Mouse (Mus musculus) limb, embryonic 11.5 days (tissue): ENCODE results near the gene Tmed1. TPM values are rescaled to one million over a fixed set of nuclear protein-coding genes. Genes with fewer than 3 reads are reported as not detected.
A peak's percentile ranks its signal among the peaks of the same experiment; 100 is the strongest.
"Not testable (repeated sequence)": the region's sequence is repeated elsewhere in the genome, so short reads cannot be mapped to it uniquely, and the experiment has no call there.

Experiments used
- ATAC-seq: fragments of 200-750 bp; cut with Nextera tagmentation; 2 replicates; pipeline ENCODE4 v1.8.0; 2017; ENCODE audit warnings: low read depth; ENCODE audit not compliant: insufficient number of reproducible peaks, low FRiP score, low TSS enrichment
- DNase-seq: peaks from one replicate; pipeline ENCODE4 v3.0.0-alpha.2; 2015; ENCODE audit warnings: low spot score
- H3K27ac ChIP-seq: fragments of 300-500 bp; sonication (generic); replicated peaks from 2 replicates; pipeline ENCODE4 v1.5.1; 2014; ENCODE audit warnings: low read depth, mild to moderate bottlenecking, low read length
- H3K27me3 ChIP-seq: fragments of 300-500 bp; sonication (generic); 2 replicates; pipeline ENCODE4 v1.6.1; 2014; ENCODE audit warnings: mild to moderate bottlenecking, low read length, mixed read lengths; ENCODE audit not compliant: control insufficient read depth, insufficient read depth
- H3K36me3 ChIP-seq: fragments of 300-500 bp; sonication (generic); 2 replicates; pipeline ENCODE4 v1.6.1; 2014; ENCODE audit warnings: mild to moderate bottlenecking, low read length, moderate library complexity, mixed read lengths; ENCODE audit not compliant: control insufficient read depth, insufficient read depth
- H3K4me1 ChIP-seq: fragments of 300-500 bp; sonication (generic); 2 replicates; pipeline ENCODE4 v1.6.1; 2014; ENCODE audit warnings: low read length, mixed read lengths; ENCODE audit not compliant: control insufficient read depth, insufficient read depth
- H3K4me2 ChIP-seq: fragments of 300-500 bp; sonication (generic); 2 replicates; pipeline ENCODE4 v1.6.1; 2014; ENCODE audit warnings: low read depth, mild to moderate bottlenecking, moderate library complexity; ENCODE audit not compliant: severe bottlenecking
- H3K4me3 ChIP-seq: fragments of 300-500 bp; sonication (generic); 2 replicates; pipeline ENCODE4 v1.5.1; 2014; ENCODE audit warnings: low read depth, low read length
- H3K9ac ChIP-seq: fragments of 300-500 bp; sonication (generic); 2 replicates; pipeline ENCODE4 v1.6.1; 2014; ENCODE audit warnings: mild to moderate bottlenecking, low read length
- H3K9me3 ChIP-seq: fragments of 300-500 bp; sonication (generic); 2 replicates; pipeline ENCODE4 v1.6.1; 2016; ENCODE audit warnings: low read length; ENCODE audit not compliant: control insufficient read depth
- WGBS: fragments of 180-500 bp; shearing (Covaris S2); extraction: QIAGEN DNeasy Blood & Tissue Kit; methylation state at CpG from one replicate; pipeline ENCODE4 v1.1.7; 2014; 5-methylcytosine and 5-hydroxymethylcytosine counted together
- polyA plus RNA-seq: library from polyadenylated mRNA; unstranded; fragments of >200 nt; fragmentation: Nextera tagmentation; extraction: Ambion mirVana; gene quantifications from 2 replicates; pipeline ENCODE4 v1.2.1, GENCODE M21; 2014

Gene Tmed1
- polyA plus RNA-seq, 1 experiment from 2014 or later: 99.6 TPM

- Histone ChIP-seq H3K9me3 (no peaks in the 10 kb centered on the region), H3K27me3 (no peaks in the 10 kb centered on the region), H3K4me1 (0 out of 2 replicates have a peak, but pooled peaks cover 2% of the 10 kb centered on the region), H3K27ac (peak overlapping the region; percentile 88), H3K36me3 (peaks cover 11% of the 10 kb centered on the region; the same call in 1 of the 2 replicates), H3K9ac (peak overlapping the region; percentile 47), H3K4me2 (peak overlapping the region; percentile 3; the same call in 1 of the 2 replicates), H3K4me3 (no peak overlapping the region)
- DNase-seq: no peak
- no peak for ATAC-seq
- 90% methylated on average over 2 of the region's 2 CpGs for WGBS
Observed at GRCm38 (mm10) chr9:21497664-21498063, 12.4 kb downstream of the Tmed1 start.

GRCm38 (mm10) chr9:21497050-21497542, 13.0 kb downstream of the Tmed1 start:
- DNase-seq (no peak), ATAC-seq (peak; percentile 38)
- Histone ChIP-seq H3K4me2 (peak overlapping the region; percentile 3; the same call in 1 of the 2 replicates), H3K9me3 (no peaks in the 10 kb centered on the region), H3K4me1 (0 out of 2 replicates have a peak, but pooled peaks cover 2% of the 10 kb centered on the region), H3K27ac (peak overlapping the region; percentile 88), H3K9ac (peak overlapping the region; percentile 47), H3K4me3 (no peak overlapping the region), H3K27me3 (no peaks in the 10 kb centered on the region), H3K36me3 (peaks cover 11% of the 10 kb centered on the region; the same call in 1 of the 2 replicates)
- 65% methylated on average over 16 of the region's 16 CpGs for WGBS

- Histone ChIP-seq H3K36me3 (peaks cover 11% of the 10 kb centered on the region; the same call in 1 of the 2 replicates), H3K4me3 (peak overlapping the region; percentile 18), H3K27ac (peak overlapping the region; percentile 88), H3K27me3 (no peaks in the 10 kb centered on the region), H3K9me3 (no peaks in the 10 kb centered on the region), H3K4me1 (0 out of 2 replicates have a peak, but pooled peaks cover 2% of the 10 kb centered on the region), H3K4me2 (peak overlapping the region; percentile 45), H3K9ac (peak overlapping the region; percentile 47)
- DNase-seq: peak; percentile 84
- 32% methylated on average over 17 of the region's 19 CpGs for WGBS
- peak; percentile 91 for ATAC-seq
Observed at GRCm38 (mm10) chr9:21496308-21497049, 13.6 kb downstream of the Tmed1 start.

- H3K4me2 ChIP-seq: peak overlapping the region; percentile 7; the same call in 1 of the 2 replicates
- H3K27me3 ChIP-seq: no peaks in the 10 kb centered on the region
- H3K4me1 ChIP-seq: 0 out of 2 replicates have a peak, but pooled peaks cover 2% of the 10 kb centered on the region
- no peak overlapping the region for H3K4me3 ChIP-seq
- no peaks in the 10 kb centered on the region for H3K9me3 ChIP-seq
- peaks cover 9% of the 10 kb centered on the region; the same call in 1 of the 2 replicates for H3K36me3 ChIP-seq
- no peak overlapping the region for H3K27ac ChIP-seq
- H3K9ac ChIP-seq: no peak overlapping the region
- DNase-seq (no peak), ATAC-seq (no peak)
- 82% methylated on average over 9 of the region's 9 CpGs for WGBS
Observed at GRCm38 (mm10) chr9:21494726-21495125, 15.3 kb downstream of the Tmed1 start.

GRCm38 (mm10) chr9:21493907-21494306, 16.1 kb downstream of the Tmed1 start:
- no peaks in the 10 kb centered on the region for H3K27me3 ChIP-seq
- no peak overlapping the region for H3K9ac ChIP-seq
- H3K9me3 ChIP-seq: no peaks in the 10 kb centered on the region
- no peak overlapping the region for H3K27ac ChIP-seq
- no peak overlapping the region for H3K4me3 ChIP-seq
- H3K36me3 ChIP-seq: peaks cover 4% of the 10 kb centered on the region; the same call in 1 of the 2 replicates
- 65% methylated on average over 2 of the region's 2 CpGs for WGBS
- ATAC-seq: no peak
- no peak for DNase-seq
- H3K4me1 ChIP-seq: 0 out of 2 replicates have a peak, but pooled peaks cover 2% of the 10 kb centered on the region
- H3K4me2 ChIP-seq: 0 out of 2 replicates have a peak overlapping the region, but pooled peaks have one; percentile 7

- Histone ChIP-seq H3K36me3 (peaks cover 4% of the 10 kb centered on the region; the same call in 1 of the 2 replicates), H3K4me1 (0 out of 2 replicates have a peak, but pooled peaks cover under 1% of the 10 kb centered on the region), H3K9ac (no peak overlapping the region), H3K4me3 (no peak overlapping the region), H3K27me3 (no peaks in the 10 kb centered on the region), H3K4me2 (no peak overlapping the region), H3K9me3 (no peaks in the 10 kb centered on the region), H3K27ac (no peak overlapping the region)
- DNase-seq (no peak), ATAC-seq (no peak)
- WGBS: 88% methylated on average over 9 of the region's 9 CpGs
Observed at GRCm38 (mm10) chr9:21490696-21491095, 19.4 kb downstream of the Tmed1 start.

- 100% methylated on average over 1 of the region's 2 CpGs for WGBS
- ATAC-seq: not testable (repeated sequence)
Observed at GRCm38 (mm10) chr9:21488246-21488645, 21.8 kb downstream of the Tmed1 start.

GRCm38 (mm10) chr9:21484065-21484464, 26.0 kb downstream of the Tmed1 start:
- no peak overlapping the region for H3K4me2 ChIP-seq
- H3K4me3 ChIP-seq: no peak overlapping the region
- H3K27me3 ChIP-seq: no peaks in the 10 kb centered on the region
- ATAC-seq (no peak), DNase-seq (no peak)
- H3K9me3 ChIP-seq: no peaks in the 10 kb centered on the region
- H3K9ac ChIP-seq: no peak overlapping the region
- 89% methylated on average over 4 of the region's 4 CpGs for WGBS
- H3K27ac ChIP-seq: no peak overlapping the region
- H3K36me3 ChIP-seq: peaks cover 6% of the 10 kb centered on the region; the same call in 1 of the 2 replicates
- H3K4me1 ChIP-seq: no peaks in the 10 kb centered on the region

More at GRCm38 (mm10) chr9:21488246-21488645, 21.8 kb downstream of the Tmed1 start:
- not testable (repeated sequence) for H3K4me3 ChIP-seq, H3K4me1 ChIP-seq, H3K36me3 ChIP-seq, H3K4me2 ChIP-seq, H3K9me3 ChIP-seq, H3K27me3 ChIP-seq, DNase-seq, H3K27ac ChIP-seq, H3K9ac ChIP-seq
